Mouse (Mus musculus): ENCODE data around the gene Tmem190. TPM values are rescaled to one million over a fixed set of nuclear protein-coding genes. Genes with fewer than 3 reads are reported as not detected.
"Not testable (repeated sequence)": the region's sequence is repeated elsewhere in the genome, so short reads cannot be mapped to it uniquely, and the experiment has no call there.

Gene Tmem190
- polyA plus RNA-seq, 1 experiment from 2014 or later, result 0.48 TPM

DNA sequence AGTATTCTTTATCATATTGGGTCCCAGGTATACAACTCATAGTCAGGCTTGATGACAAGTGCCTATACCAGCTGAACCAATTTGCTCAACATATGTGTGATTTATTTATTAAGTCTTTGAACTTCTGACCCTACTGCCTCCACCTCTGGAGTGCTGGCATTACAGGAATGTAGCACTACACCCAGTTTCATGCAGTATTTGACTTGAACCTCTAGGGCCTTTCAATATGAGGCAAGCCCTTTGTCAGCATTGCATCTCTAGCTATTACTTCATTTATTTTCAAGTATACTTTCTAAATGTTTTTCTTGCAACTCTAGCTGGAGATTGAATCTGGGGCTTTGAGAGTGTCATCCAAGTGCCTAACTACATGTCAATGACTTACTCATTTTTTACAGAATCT is 19.5 kb downstream of the Tmem190 start:
- no peaks in the 10 kb centered on the region for H3K4me1 ChIP-seq (ENCODE audit: control insufficient read depth, insufficient read depth, low read length)
- H3K27ac ChIP-seq (ENCODE audit: low read length), result no peak overlapping the region
- no peaks in the 10 kb centered on the region for H3K9me3 ChIP-seq (replicated peaks; ENCODE audit: control insufficient read depth, low read length, poor library complexity, severe bottlenecking)
- H3K4me3 ChIP-seq (ENCODE audit: low read depth, low read length), result no peak overlapping the region
- no peak overlapping the region for H3K4me2 ChIP-seq (ENCODE audit: low read length)
- H3K9ac ChIP-seq (ENCODE audit: low read depth, low read length), result no peak overlapping the region
- H3K36me3 ChIP-seq (ENCODE audit: control insufficient read depth, insufficient read depth, low read length), result peaks cover 5% of the 10 kb centered on the region
- H3K27me3 ChIP-seq (ENCODE audit: control insufficient read depth, insufficient read depth, low read depth, low read length), result no peaks in the 10 kb centered on the region
- no peak for ATAC-seq

- H3K4me3 ChIP-seq (ENCODE audit: low read depth, low read length), result no peak overlapping the region
- H3K36me3 ChIP-seq (ENCODE audit: control insufficient read depth, insufficient read depth, low read length), result peaks cover 15% of the 10 kb centered on the region
- peaks cover 13% of the 10 kb centered on the region for H3K4me1 ChIP-seq (ENCODE audit: control insufficient read depth, insufficient read depth, low read length)
- no peak for ATAC-seq
- 92% methylated on average over 7 of the region's 7 CpGs for WGBS
- H3K27ac ChIP-seq (ENCODE audit: low read length), result no peak overlapping the region
- H3K4me2 ChIP-seq (ENCODE audit: low read length), result no peak overlapping the region
- no peak overlapping the region for H3K9ac ChIP-seq (ENCODE audit: low read depth, low read length)
- H3K9me3 ChIP-seq (replicated peaks; ENCODE audit: control insufficient read depth, low read length, poor library complexity, severe bottlenecking), result no peaks in the 10 kb centered on the region
- no peaks in the 10 kb centered on the region for H3K27me3 ChIP-seq (ENCODE audit: control insufficient read depth, insufficient read depth, low read depth, low read length)
Measured at GRCm38 (mm10) chr7:4806716-4807115, 24.0 kb downstream of the Tmem190 start.

DNA sequence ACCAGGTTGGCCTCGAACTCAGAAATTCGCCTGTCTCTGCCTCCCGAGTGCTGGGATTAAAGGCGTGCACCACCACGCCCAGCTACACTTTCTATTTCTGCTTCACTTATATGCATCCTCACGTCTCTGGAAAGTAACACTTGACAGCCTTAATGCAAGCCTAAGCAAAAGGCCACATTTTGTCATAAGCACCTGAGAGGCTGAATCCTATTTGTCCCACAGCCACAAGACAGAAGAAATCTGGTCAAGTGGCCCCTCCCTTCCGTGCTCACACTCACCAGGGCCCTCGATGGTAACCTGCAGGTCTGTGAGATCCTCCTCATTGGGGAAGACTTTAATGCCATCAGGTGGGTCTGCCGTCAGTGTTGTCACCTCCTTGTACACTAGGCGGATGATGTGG is 28.4 kb downstream of the Tmem190 start:
- Histone ChIP-seq H3K36me3 (ENCODE audit: control insufficient read depth, insufficient read depth, low read length) (peaks cover 12% of the 10 kb centered on the region; the same call in 1 of the 2 replicates), H3K4me2 (ENCODE audit: low read length) (peak overlapping the region; percentile 83), H3K4me3 (ENCODE audit: low read depth, low read length) (peak overlapping the region; percentile 96), H3K4me1 (ENCODE audit: control insufficient read depth, insufficient read depth, low read length) (peaks cover 19% of the 10 kb centered on the region), H3K9ac (ENCODE audit: low read depth, low read length) (peak overlapping the region; percentile 97)
- H3K9me3 ChIP-seq (replicated peaks; ENCODE audit: control insufficient read depth, low read length, poor library complexity, severe bottlenecking); ATAC-seq; H3K27ac ChIP-seq (ENCODE audit: low read length); H3K27me3 ChIP-seq (ENCODE audit: control insufficient read depth, insufficient read depth, low read depth, low read length): not testable (repeated sequence)
- 41% methylated on average over 10 of the region's 10 CpGs for WGBS

GRCm38 (mm10) chr7:4811842-4812302 is 29.1 kb downstream of the Tmem190 start:
- H3K36me3 ChIP-seq (ENCODE audit: control insufficient read depth, insufficient read depth, low read length), result peaks cover 12% of the 10 kb centered on the region; the same call in 1 of the 2 replicates
- H3K4me2 ChIP-seq (ENCODE audit: low read length), result peak overlapping the region; percentile 83
- H3K4me1 ChIP-seq (ENCODE audit: control insufficient read depth, insufficient read depth, low read length), result peaks cover 19% of the 10 kb centered on the region
- peak overlapping the region; percentile 96 for H3K4me3 ChIP-seq (ENCODE audit: low read depth, low read length)
- H3K27ac ChIP-seq (ENCODE audit: low read length), result peak overlapping the region; percentile 97
- H3K9me3 ChIP-seq (replicated peaks; ENCODE audit: control insufficient read depth, low read length, poor library complexity, severe bottlenecking), result no peaks in the 10 kb centered on the region
- no peaks in the 10 kb centered on the region for H3K27me3 ChIP-seq (ENCODE audit: control insufficient read depth, insufficient read depth, low read depth, low read length)
- ATAC-seq, result no peak
- WGBS, result 1% methylated on average over 23 of the region's 36 CpGs
- peak overlapping the region; percentile 97 for H3K9ac ChIP-seq (ENCODE audit: low read depth, low read length)

GRCm38 (mm10) chr7:4812303-4813104 is 29.8 kb downstream of the Tmem190 start, which contains the start of gene Ube2s:
Gene Ube2s, minus strand, starts transcription at chr7:4812590.
- peak; percentile 99 for ATAC-seq
- Histone ChIP-seq H3K27me3 (ENCODE audit: control insufficient read depth, insufficient read depth, low read depth, low read length) (no peaks in the 10 kb centered on the region), H3K4me1 (ENCODE audit: control insufficient read depth, insufficient read depth, low read length) (peaks cover 19% of the 10 kb centered on the region), H3K4me3 (ENCODE audit: low read depth, low read length) (peak within 1 kb of the TSS; percentile 96), H3K9ac (ENCODE audit: low read depth, low read length) (peak within 1 kb of the TSS; percentile 97), H3K4me2 (ENCODE audit: low read length) (peak within 1 kb of the TSS; percentile 83), H3K9me3 (replicated peaks; ENCODE audit: control insufficient read depth, low read length, poor library complexity, severe bottlenecking) (no peaks in the 10 kb centered on the region), H3K27ac (ENCODE audit: low read length) (peak within 1 kb of the TSS; percentile 97), H3K36me3 (ENCODE audit: control insufficient read depth, insufficient read depth, low read length) (peaks cover 8% of the 10 kb centered on the region; the same call in 1 of the 2 replicates)
- WGBS, result under 1% methylated on average over 58 of the region's 62 CpGs

DNA sequence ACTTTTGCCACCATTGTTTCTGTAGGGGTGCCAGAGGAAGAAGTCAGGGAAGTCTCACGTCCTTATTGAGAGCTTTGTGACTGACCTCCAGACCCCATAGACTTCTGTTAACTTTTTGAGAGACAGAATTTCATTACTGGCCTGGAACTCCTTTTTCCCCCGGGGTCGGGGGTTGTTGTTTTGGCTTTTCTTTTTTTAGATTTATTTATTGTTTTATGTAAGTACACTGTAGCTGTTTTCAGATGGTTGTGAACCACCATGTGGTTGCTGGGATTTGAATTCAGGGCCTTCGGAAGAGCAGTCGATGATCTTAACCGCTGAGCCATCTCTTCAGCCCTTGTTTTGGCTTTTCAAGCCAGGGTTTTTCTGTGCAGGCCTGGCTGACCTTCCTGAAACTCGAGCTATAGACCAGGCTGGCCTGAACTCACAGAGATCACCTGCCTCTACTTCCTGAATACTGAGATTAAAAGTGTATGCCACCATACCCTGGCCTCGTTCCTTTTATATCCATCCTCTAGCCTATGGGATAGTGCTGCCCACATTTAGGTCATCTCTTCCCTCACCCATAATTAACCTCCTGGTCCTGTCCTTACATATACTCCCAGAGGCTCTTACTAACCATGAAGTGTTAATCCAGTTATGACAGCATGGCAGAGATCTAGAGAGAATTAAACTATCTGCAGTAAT is 30.5 kb downstream of the Tmem190 start:
- Histone ChIP-seq H3K27me3 (ENCODE audit: control insufficient read depth, insufficient read depth, low read depth, low read length) (no peaks in the 10 kb centered on the region), H3K9me3 (replicated peaks; ENCODE audit: control insufficient read depth, low read length, poor library complexity, severe bottlenecking) (no peaks in the 10 kb centered on the region), H3K27ac (ENCODE audit: low read length) (peak overlapping the region; percentile 88), H3K4me3 (ENCODE audit: low read depth, low read length) (peak overlapping the region; percentile 96), H3K4me1 (ENCODE audit: control insufficient read depth, insufficient read depth, low read length) (peaks cover 19% of the 10 kb centered on the region), H3K36me3 (ENCODE audit: control insufficient read depth, insufficient read depth, low read length) (peaks cover 6% of the 10 kb centered on the region; the same call in 1 of the 2 replicates), H3K4me2 (ENCODE audit: low read length) (peak overlapping the region; percentile 83), H3K9ac (ENCODE audit: low read depth, low read length) (peak overlapping the region; percentile 65)
- WGBS, result 20% methylated on average over 8 of the region's 8 CpGs
- ATAC-seq, result no peak

DNA sequence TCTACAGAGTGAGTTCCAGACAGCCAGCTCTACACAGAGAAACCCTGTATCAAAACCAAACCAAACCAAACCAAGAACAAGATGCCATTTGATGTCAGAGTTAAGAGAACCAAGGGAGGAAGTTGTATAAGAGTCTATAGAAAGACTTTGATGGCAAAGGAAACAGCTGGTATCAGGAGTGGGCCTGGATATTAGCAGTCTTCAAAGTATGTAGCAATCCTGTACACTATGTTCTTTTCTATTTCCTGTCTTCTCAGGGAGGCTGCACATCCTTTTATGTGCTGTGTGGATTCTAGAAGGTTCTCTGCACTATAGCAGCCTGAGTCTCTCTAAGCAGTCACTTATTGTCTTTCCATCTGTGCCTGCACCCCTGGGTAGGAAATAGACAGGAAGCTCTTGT is 33.8 kb downstream of the Tmem190 start:
- H3K4me3 ChIP-seq (ENCODE audit: low read depth, low read length), result no peak overlapping the region
- ATAC-seq, result no peak
- no peaks in the 10 kb centered on the region for H3K36me3 ChIP-seq (ENCODE audit: control insufficient read depth, insufficient read depth, low read length)
- H3K27me3 ChIP-seq (ENCODE audit: control insufficient read depth, insufficient read depth, low read depth, low read length), result no peaks in the 10 kb centered on the region
- peaks cover 6% of the 10 kb centered on the region; the same call in 1 of the 2 replicates for H3K4me1 ChIP-seq (ENCODE audit: control insufficient read depth, insufficient read depth, low read length)
- H3K4me2 ChIP-seq (ENCODE audit: low read length), result no peak overlapping the region
- no peak overlapping the region for H3K9ac ChIP-seq (ENCODE audit: low read depth, low read length)
- H3K9me3 ChIP-seq (replicated peaks; ENCODE audit: control insufficient read depth, low read length, poor library complexity, severe bottlenecking), result no peaks in the 10 kb centered on the region
- no peak overlapping the region for H3K27ac ChIP-seq (ENCODE audit: low read length)

GRCm38 (mm10) chr7:4820925-4821324 is 38.2 kb downstream of the Tmem190 start:
- not testable (repeated sequence) for ATAC-seq; H3K4me2 ChIP-seq (ENCODE audit: low read length); H3K4me3 ChIP-seq (ENCODE audit: low read depth, low read length); H3K36me3 ChIP-seq (ENCODE audit: control insufficient read depth, insufficient read depth, low read length); H3K9me3 ChIP-seq (replicated peaks; ENCODE audit: control insufficient read depth, low read length, poor library complexity, severe bottlenecking); H3K4me1 ChIP-seq (ENCODE audit: control insufficient read depth, insufficient read depth, low read length); H3K9ac ChIP-seq (ENCODE audit: low read depth, low read length); H3K27me3 ChIP-seq (ENCODE audit: control insufficient read depth, insufficient read depth, low read depth, low read length); H3K27ac ChIP-seq (ENCODE audit: low read length)
- WGBS, result 90% methylated on average over 7 of the region's 7 CpGs

- ATAC-seq, result no peak
- no peaks in the 10 kb centered on the region for H3K4me1 ChIP-seq (ENCODE audit: control insufficient read depth, insufficient read depth, low read length)
- no peaks in the 10 kb centered on the region for H3K36me3 ChIP-seq (ENCODE audit: control insufficient read depth, insufficient read depth, low read length)
- 79% methylated on average over 4 of the region's 4 CpGs for WGBS
- no peaks in the 10 kb centered on the region for H3K27me3 ChIP-seq (ENCODE audit: control insufficient read depth, insufficient read depth, low read depth, low read length)
- no peak overlapping the region for H3K4me2 ChIP-seq (ENCODE audit: low read length)
- no peak overlapping the region for H3K27ac ChIP-seq (ENCODE audit: low read length)
- H3K9ac ChIP-seq (ENCODE audit: low read depth, low read length), result no peak overlapping the region
- no peaks in the 10 kb centered on the region for H3K9me3 ChIP-seq (replicated peaks; ENCODE audit: control insufficient read depth, low read length, poor library complexity, severe bottlenecking)
- H3K4me3 ChIP-seq (ENCODE audit: low read depth, low read length), result no peak overlapping the region
Measured at GRCm38 (mm10) chr7:4821690-4822089, 39.0 kb downstream of the Tmem190 start.

Measured in midbrain, embryonic 16.5 days (tissue).